Comparison of ENCODE assay signal across 8 mouse cellular contexts in the genomic region with DNA sequence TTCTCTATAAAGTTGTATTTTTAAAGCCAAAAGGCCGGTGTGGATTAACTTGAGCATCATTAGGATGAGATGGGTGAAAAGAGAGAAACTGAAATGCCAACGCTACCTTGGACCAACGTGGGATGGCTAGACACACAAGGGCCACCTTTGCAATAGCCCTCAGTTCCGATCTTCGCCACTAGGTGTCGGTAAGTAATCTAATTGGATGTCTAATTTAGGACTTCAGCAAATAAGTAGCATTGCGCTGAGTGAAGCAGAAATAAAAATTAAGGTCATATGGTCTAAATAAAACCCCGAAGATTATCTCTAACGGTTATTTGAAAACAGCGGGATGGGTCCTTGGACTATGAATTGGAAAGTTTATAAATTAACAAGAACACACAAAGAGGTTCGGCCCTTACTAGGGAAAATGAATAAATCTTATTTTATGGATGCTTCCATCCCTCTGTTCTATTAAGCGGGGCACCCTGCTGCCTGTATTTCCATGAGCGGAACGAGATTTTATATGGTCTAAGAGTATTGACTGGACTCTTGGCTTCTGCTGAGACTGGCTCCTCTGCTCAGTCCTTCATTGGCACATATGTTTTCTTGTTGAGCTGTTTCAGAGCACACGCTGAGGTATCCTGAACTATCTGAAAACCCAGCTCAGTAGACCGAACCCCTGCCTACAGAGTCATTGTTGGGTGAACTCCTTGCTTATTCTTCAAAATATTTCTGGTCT.
DNase-seq lines count a peak whose midpoint lies in the region; TF ChIP-seq lines count a peak whose summit lies in the region.

No protein-coding gene starts in this region.

- TF ChIP-seq CTCF in bone marrow macrophage, adult 2 months (IDR thresholded peaks at IDR 0.05; ENCODE audit: low read depth, low read length), result peak; percentile 66
- peak; percentile 63; the same call in 1 of the 2 replicates for TF ChIP-seq CTCF in embryonic fibroblast, embryonic 13.5 days (IDR thresholded peaks at IDR 0.05; ENCODE audit: borderline replicate concordance, insufficient read depth, low read length)

- H3K9me3 ChIP-seq in ES-E14 (ENCODE audit: control insufficient read depth, insufficient read depth, low read depth, low read length), result no peaks in the 10 kb centered on the region

- H3K36me3 ChIP-seq in ES-E14 (ENCODE audit: control insufficient read depth, insufficient read depth, low read length, poor library complexity, severe bottlenecking), result no peaks in the 10 kb centered on the region

- intact Hi-C loops in heart, postnatal 10 days (cut with DNase I), result loop anchor here (1.0 to 10.0 kb wide), 5 partner anchors 122 to 769 kb away; no protein-coding TSS in a partner anchor

- peaks cover 0 to 1% of the 10 kb centered on the region in 2 experiments; a peak in 1 of 4 replicates for H3K4me1 ChIP-seq in ES-E14 (ENCODE audit: control insufficient read depth in 2 of 2, insufficient read depth in 2 of 2, low read length in 2 of 2, poor library complexity in 1 of 2)
- H3K4me1 ChIP-seq in bone marrow macrophage, adult 2 months (ENCODE audit: control insufficient read depth, insufficient read depth, low read length), result no peaks in the 10 kb centered on the region
- H3K4me1 ChIP-seq in embryonic fibroblast, embryonic 13.5 days (ENCODE audit: control insufficient read depth, insufficient read depth, low read length), result no peaks in the 10 kb centered on the region

- DNase-seq in ES-E14 (ENCODE audit: low read depth, low spot score), result peak; percentile 52
- DNase-seq in heart, postnatal 10 days, result peak; percentile 89 to 94
- peak; percentile 70 for DNase-seq in large intestine, adult 2 months (ENCODE audit: low read depth, low spot score)
- DNase-seq in lung, postnatal 10 days, result peak; percentile 89
- peak; percentile 82 for DNase-seq in retina, postnatal 7 days (ENCODE audit: low read depth, low spot score)
- DNase-seq in urinary bladder, adult 18-20 months (ENCODE audit: low spot score in 2 of 2), result peak; percentile 46 to 78

- no peak overlapping the region for H3K27ac ChIP-seq in ES-E14 (ENCODE audit: insufficient read depth, low read depth, low read length, poor library complexity, severe bottlenecking)
- H3K27ac ChIP-seq in bone marrow macrophage, adult 2 months (ENCODE audit: insufficient read depth, low read depth, low read length), result no peak overlapping the region
- H3K27ac ChIP-seq in embryonic fibroblast, embryonic 13.5 days (ENCODE audit: insufficient read depth, low read length), result no peak overlapping the region

- H3K9ac ChIP-seq in ES-E14 (ENCODE audit: insufficient read depth, low read depth, low read length, poor library complexity, severe bottlenecking), result no peak overlapping the region

- no peak overlapping the region for H3K4me3 ChIP-seq in ES-E14 (ENCODE audit: insufficient read depth in 1 of 2, low read depth in 1 of 2, low read length in 2 of 2, poor library complexity in 1 of 2, severe bottlenecking in 1 of 2)
- no peak overlapping the region for H3K4me3 ChIP-seq in bone marrow macrophage, adult 2 months (ENCODE audit: insufficient read depth, low read length)
- H3K4me3 ChIP-seq in embryonic fibroblast, embryonic 13.5 days (ENCODE audit: insufficient read depth, low read length), result no peak overlapping the region

- whole genome bisulfite sequencing in large intestine, adult 2 months, result 27% methylated on average over 16 of the region's 16 CpGs

- no peak for TF ChIP-seq POLR2A in bone marrow macrophage, adult 2 months (IDR thresholded peaks at IDR 0.05; ENCODE audit: borderline replicate concordance, low read depth, low read length)
- TF ChIP-seq POLR2A in embryonic fibroblast, embryonic 13.5 days (IDR thresholded peaks at IDR 0.05; ENCODE audit: low read depth, low read length), result no peak

- in situ Hi-C loops in ES-E14 (cut with MboI; ENCODE audit: low sequenced_read_pairs in 2 of 2, unreplicated experiment in 2 of 2), result no loop called here

TF ChIP-seq in ES-E14, 5 proteins besides CTCF, POLR2A, EP300 and RAD21:
- TF ChIP-seq MAFK (IDR thresholded peaks at IDR 0.05; ENCODE audit: insufficient read depth, low read depth, low read length) (peak; percentile 56; the same call in 1 of the 2 replicates), CHD2 (IDR thresholded peaks at IDR 0.05; ENCODE audit: low read depth, low read length) (no peak), ZC3H11A (IDR thresholded peaks at IDR 0.05; ENCODE audit: borderline replicate concordance, low read depth, low read length) (peak; percentile 81)
TF ChIP-seq in ES-E14: peak in this region for 2.
